Mouse (Mus musculus): Measurements from ENCODE around the gene Cdt1.

Cdt1 gene

DNA sequence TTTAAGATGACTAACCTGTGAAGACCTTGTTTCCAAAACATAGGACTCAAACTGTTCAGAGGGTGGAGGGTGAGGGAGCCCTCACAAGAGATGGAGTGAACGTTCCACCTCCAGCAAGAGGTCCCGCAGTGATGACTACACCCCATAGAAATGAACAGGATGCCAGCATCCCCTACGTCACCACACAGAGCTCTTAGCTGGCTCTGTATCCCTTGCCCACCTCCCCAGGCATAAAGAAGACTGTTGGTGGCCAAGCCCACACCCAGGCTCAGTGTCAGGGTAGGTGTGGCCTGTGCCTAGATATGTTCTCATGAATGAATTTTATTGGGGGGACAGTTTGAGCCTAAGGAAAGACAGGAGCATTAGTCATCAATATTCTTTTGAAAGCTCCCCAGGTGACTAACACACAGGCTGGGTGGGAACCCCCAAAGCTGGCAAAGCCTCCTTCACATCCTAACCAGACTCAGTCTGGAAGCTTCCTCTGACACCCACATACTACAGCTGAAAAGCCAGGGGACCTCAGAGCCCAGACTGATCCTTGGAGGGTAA lies 18.9 kb upstream of the Cdt1 start:
- DNase-seq (ENCODE audit: extremely low read depth, insufficient read length, low spot score), result peak; percentile 66

DNA sequence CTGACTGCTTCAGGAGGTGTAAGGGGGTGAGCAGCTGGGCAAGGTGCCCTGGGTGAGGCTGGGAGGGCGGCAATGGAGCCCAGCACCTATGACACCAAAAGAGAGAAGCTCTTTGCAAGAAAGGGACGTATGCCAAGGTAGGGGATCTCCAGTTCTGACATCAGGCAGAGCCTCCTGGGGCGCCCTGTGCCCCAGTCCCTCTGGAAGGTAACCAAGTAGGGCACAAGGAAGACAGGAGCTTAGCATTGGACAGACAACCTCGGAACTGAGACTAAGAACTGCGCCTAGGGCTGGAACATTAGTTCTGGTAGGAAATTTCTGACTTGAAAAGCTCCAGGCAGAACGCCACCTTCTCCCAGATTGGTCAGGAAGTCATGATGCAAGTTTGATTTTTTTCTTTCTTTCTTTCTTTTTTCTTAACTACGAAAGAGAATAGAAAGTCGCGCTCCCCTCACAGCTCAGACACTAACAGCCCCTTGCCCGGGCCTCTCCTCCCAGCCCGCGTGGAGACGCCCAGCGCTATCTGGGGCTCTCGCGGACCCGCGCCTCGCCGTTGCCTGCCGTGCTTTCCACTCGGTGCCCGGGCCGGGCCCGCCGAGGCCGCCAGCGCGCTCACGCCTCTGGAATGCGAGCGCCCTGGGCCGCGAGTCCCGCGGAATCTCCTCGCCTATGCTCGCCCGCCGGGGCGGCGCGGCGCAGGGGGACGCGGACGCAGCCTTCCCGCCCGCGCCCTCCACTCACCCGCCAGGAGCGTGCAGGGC lies 17.4 kb upstream of the Cdt1 start:
- peak; percentile 71 for DNase-seq (ENCODE audit: extremely low read depth, insufficient read length, low spot score)

DNA sequence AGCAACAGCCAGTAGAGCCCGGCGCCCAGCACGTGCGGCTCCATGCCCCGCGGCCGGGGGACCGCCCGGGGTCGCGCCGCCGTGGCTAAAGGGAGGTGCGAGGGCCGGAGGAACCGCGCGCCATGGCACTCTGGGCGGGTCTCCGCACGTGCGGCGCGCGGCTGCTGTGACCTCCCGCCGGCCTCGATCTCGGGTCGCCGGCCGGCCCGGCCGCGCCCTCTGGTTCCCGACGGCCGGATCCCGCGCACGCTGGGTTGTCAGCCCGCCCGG lies 16.9 kb upstream of the Cdt1 start:
- no peak for DNase-seq (ENCODE audit: extremely low read depth, insufficient read length, low spot score)

DNA sequence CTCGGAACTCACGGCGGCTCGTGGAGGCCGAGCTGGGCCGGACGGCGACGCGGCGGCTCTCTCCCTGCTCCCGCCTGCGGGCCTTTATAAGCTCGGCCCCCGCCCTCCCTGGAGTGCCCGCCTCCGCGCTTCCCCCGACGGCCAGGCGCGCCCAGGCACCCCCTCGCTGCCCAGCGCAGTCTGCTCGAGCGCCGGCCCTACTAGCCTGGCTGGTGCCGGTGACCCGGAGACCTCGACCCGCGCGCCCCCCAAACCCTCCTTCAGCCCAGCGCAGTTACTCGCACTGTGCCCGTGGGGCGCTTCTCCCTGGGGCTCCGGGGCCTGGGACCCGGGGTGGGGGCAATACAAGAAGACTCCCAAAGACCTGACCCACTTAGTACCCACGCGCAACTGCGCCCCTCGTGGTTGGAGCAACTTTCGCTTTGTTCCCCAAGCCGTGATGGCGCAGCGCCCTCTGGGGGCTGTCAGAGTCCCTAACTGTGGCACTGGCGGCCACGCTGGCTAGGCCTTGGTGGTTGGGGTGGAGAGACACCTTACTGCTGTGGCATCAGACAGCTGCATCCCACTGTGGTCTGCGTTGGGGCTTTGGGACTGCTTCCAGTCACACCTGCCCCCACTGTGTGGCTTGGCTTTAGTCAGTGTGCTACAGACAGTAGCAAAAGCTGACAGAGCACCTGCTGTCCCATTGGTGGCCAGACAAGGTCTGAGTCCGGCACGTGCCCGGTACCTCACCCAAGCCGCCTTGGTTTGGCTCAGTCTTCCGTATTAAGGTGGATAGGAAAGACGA lies 16.4 kb upstream of the Cdt1 start, which contains the start of gene Piezo1:
Piezo1 (minus strand) TSS at position 65 of the 787 bp plus-strand sequence.
- peak; percentile 91 for DNase-seq (ENCODE audit: extremely low read depth, insufficient read length, low spot score)

DNA sequence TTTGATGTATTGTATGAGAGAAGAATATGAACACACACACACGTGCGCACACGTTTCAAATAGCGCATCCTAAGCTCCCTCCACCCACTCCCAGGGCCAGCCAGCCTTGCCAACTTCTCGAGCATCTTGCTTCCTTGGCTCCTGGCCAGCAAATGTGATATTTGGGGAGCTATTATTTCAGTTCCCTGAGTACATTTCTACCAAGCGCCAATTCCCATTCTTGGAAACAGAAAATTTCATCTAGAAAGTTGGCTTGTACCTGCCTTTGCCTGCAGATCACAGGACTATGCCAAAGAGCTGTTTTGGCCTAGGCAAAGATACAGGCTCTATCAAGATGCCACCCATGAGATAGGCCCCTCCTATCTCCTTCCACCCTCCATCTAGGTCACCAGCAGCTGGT lies 13.0 kb upstream of the Cdt1 start:
- no peak for DNase-seq (ENCODE audit: extremely low read depth, insufficient read length, low spot score)

DNA sequence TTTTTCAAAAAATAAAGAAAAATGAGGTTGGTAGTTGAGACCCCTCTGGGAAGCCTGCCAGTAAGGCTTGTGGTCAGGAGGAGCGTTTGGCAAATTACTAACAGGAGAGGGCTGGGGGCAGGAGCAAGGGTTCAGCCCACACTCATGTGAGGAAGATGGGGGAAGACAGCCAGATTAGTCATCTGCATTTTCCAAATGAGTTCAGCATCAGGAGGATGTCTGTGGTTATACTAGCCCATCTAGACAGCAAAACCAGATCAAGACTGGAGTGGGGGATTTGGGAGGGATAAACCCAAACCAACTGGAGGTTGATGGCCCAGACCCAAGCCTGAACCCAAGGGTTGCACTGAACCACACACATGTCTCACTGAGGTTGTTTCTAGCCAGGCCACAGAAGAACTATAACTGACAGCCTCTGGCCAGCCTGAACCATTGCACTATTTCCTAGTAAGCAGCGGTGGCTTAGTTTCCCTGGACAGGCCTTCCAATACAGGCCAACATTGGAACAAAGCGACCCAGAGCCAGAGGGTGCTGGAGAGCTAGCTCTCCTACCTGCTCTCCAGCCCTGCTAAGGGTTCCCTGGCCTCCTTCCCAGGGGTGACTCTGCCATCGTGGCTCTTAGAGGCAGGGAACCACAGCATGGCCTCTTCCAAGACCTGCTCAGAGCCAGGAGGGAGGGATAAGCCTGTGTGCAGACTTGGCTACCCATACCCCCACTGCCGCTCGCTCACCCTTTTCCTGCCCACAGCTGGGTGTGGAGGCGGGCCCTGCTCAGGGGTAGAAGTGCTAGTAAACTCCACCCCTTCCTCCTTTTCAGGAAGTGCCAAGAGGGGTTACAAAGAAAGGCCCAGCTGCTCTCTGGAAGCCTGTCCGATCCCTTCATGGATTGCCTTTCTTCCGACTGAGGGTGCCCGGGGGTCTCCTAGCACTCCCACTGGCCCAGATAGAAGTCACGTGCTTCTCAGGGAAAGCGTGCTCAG lies 11.5 kb upstream of the Cdt1 start:
- peak; percentile 86 for DNase-seq (ENCODE audit: extremely low read depth, insufficient read length, low spot score)

DNA sequence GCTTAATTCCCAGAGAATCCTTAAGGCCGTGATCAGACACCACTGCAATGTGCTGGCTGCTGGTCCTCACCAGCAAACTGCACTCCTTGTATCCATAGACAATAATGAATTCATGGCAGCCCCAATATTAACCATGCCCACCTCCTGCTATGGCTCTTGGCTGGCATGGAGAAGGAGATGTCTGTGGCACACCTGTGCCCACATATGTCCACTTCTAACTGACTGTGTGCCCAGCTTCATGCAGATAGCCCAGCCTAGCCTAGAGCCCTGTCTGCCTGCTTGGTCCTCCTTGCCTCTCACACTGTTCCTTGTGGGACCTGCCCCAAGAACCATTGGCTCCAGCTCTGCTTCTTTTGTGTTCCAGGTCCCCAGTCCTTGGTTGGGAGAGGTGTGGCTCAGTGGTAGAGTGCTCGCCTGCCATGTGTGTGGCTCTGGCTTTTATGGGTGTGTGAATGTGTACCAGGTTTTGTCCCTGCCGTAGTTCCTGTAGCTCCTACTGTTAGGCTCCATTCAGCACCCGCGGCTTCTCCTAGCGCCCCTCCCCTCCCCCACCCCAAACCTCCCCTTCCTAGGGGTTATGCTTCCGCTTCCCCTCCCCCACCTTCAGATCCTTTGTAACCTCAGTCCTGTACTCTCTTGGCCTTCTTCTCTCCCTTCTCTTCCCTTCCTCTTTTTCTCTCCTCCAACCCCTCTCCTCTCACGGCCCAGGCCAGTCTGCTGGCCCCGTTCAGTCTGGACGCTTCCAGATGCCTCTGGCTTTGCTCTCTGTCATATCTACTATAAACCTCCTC lies 10.4 kb upstream of the Cdt1 start:
- no peak for DNase-seq (ENCODE audit: extremely low read depth, insufficient read length, low spot score)

DNA sequence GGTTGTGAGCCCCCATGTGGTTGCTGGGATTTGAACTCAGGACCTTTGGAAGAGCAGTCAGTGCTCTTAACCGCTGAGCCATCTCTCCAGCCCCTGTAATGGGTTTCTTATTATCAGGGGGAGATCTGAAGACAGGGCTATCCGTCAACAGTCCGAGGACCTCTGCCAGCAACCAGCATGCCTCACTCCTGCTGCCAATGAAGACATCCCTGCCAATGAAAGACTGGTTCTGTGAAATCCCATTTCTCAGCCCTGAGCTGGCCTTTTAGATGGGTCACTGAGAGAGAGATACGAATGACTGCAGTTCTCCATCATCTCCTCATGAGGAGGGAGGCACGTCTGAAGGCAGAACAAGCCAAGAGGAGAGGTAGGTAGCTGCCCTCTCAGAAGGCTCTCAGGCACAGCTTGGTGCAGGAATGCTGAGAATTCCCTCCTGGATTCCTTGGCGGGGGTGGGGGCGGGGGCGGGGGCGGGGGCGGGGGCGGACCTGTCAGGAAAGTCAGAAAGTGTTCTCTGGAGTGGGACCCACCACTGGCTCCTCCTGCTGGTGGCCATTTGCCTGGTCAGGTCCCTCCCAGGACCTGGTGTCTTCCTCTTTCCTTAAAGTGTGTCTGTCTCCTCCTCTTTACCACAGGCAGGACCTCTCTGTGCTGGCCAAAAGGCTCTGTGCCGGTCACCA lies 9.0 kb upstream of the Cdt1 start:
- DNase-seq (ENCODE audit: extremely low read depth, insufficient read length, low spot score), result peak; percentile 64

DNA sequence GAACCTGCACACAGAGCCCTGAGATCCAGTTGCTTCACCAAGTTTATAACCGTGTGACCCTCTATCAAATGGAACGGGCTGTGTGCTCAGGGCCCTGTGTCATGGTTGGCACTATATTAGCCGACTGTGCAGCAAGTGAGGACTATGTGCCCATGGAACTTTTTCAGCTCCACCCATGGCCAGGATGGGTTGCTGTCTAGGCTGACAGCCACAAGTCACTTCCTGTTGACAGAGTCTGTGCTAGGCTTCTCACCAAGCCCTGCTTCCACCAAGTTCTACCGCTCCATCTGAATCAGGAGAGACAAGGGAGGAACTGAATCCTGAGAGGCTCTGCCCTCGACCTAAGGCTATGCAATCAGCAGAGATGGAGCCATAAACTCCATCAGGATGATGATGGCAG lies 6.6 kb upstream of the Cdt1 start:
- DNase-seq (ENCODE audit: extremely low read depth, insufficient read length, low spot score), result no peak

DNA sequence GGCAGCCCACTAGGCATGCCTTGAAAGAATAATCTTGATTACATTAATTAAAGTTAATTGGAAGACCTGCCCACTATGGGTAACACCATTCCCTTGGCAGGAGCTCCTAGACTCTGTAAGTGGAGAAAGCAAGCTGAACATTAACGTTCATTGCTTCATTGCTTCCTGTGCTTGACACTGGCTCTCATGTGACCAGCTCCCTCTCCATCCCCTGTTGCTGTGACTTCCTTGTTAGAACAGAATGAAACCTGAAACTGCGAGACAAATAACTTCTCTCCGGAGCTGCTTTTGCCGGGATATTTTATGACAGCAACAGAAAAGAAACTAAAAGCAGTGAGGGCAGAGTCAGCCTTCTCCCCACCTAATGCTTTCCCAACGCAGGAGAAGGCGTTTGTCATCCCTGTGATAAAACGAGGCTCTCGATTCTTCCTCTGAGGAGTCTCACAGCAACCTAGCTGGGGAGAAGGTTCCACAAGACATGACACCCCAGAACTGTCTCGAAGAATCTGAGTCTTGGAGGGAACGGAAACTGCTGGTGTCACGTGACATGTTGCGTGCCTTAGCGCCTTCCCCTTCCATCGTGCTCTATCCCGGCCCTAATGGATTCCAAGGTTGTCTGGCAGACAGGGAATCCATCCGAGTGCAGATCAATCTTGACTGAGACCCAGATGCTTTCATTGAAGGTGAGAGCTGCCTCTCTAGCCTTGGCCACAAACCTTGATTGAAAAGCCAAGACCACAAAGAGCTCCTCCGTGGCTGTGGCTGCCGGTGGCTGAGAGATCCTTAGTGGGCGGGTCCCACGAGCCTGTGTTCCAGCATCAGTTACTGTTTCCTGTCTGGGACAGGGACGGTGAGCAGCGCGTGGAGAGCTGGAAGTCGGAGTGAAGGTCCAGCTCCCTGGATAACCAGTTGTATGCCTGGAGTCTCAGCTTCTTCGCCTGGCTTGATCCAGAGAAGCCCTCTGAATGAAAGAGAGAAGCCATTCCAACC lies 3.2 kb upstream of the Cdt1 start:
- no peak for DNase-seq (ENCODE audit: extremely low read depth, insufficient read length, low spot score)

DNA sequence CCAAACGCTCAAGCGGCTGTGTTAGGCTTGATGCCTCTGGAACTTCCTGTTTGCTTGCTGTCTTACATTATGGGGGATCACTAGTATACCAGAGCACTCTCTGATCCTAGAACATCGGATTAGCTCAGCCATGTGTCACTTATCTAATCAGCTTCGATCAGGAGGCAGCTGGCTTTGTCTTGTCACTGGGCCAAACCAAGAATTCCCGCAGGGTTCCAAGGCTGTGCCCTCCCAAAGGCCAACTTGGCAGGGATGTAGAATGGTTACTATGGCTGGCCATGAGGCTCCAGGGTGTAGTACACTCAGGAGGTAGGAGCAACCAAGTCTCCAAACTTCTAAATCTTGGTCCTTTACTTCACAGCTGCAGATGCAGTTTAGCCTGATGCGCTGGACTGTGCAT lies 1.0 kb upstream of the Cdt1 start:
- peak; percentile 61 for DNase-seq (ENCODE audit: extremely low read depth, insufficient read length, low spot score)

DNA sequence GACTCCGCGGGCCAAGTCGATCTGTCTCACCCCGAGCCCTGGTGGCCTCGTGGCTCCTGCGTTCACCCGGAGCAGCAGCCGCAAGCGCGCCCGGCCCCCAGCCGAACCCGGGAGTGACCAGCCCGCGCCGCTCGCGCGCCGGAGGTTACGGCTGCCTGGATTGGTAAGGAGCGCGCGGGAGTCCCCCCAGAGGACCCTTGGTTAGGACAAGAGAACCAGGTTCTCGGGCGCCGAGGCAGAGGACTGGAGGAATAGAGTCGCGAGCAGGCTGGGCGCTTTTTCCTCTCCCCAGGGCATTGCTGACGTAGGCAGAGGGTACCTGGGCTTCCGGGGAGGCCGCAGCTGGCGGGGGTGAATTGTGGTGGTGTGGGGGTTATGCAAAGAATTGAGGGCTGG lies 292 bp downstream of the Cdt1 start:
- no peak for DNase-seq (ENCODE audit: extremely low read depth, insufficient read length, low spot score)

DNA sequence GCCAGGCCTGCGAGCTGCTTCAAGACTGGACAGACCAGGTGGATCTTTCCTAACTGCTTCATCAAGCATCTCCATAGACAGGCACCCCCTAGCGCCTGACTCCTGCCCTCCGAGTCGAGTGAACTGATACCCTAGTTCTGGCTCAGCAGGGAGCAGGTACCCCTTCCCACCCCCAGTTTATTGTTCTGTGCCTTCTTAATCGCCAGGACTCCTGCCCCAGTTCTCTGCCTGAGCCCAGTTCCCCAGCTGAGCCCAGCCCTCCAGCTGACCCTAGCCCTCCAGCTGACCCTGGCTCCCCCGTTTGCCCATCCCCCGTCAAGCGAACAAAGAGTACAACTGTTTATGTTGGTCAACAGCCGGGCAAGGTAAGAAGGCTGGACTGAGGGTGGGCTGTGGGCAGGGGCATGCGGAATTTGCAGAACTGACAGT lies 1.1 kb downstream of the Cdt1 start:
- no peak for DNase-seq (ENCODE audit: extremely low read depth, insufficient read length, low spot score)

DNA sequence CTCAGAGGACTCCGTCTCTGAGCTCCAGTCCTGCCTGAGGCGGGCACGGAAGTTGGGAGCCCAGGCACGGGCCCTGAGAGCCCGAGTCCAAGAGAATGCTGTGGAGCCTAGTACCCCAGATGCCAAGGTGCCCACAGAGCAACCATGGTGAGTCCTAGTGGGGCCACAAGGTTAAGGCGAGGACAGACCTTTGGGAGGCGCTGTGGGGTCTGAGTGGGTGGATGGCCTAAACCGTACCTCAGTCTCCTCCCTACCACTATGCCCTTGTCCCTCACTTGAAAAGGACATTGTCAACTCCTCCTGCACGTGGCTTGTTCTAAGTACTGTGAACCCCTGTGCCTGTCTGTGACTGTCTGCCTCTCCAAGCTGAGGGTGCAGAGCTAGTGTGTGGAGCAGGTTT lies 1.5 kb downstream of the Cdt1 start:
- DNase-seq (ENCODE audit: extremely low read depth, insufficient read length, low spot score), result no peak

DNA sequence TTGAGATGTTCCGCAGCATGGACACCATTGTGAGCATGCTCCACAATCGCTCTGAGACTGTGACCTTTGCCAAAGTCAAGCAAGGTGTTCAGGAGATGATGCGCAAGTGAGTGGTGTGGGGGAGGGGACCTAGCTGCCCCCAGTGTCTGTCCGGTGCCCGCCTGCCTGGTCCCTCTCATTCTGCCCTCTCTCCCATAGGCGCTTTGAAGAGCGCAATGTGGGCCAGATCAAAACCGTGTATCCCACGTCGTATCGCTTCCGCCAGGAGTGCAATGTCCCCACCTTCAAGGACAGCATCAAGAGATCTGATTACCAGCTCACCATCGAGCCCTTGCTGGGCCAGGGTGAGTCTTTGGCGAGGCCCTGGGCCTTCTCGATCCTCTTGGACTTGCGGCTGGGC lies 2.2 kb downstream of the Cdt1 start:
- no peak for DNase-seq (ENCODE audit: extremely low read depth, insufficient read length, low spot score)

DNA sequence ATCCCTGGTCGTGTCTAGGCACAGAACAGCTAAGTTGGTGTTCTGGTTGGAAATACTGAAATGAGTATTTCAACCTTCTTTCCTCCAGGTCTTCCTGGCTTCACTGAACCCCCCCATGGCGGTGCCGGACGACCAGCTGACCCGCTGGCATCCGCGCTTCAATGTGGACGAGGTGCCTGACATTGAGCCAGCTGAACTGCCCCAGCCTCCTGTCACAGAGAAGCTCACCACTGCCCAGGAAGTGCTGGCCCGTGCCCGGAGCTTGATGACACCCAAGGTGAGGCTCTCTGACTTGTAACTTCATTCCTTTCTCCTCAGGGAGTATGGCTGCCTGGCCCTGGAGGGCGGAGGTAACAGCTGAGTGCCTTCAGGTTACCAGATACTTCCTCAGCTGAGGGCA lies 3.3 kb downstream of the Cdt1 start:
- no peak for DNase-seq (ENCODE audit: extremely low read depth, insufficient read length, low spot score)

DNA sequence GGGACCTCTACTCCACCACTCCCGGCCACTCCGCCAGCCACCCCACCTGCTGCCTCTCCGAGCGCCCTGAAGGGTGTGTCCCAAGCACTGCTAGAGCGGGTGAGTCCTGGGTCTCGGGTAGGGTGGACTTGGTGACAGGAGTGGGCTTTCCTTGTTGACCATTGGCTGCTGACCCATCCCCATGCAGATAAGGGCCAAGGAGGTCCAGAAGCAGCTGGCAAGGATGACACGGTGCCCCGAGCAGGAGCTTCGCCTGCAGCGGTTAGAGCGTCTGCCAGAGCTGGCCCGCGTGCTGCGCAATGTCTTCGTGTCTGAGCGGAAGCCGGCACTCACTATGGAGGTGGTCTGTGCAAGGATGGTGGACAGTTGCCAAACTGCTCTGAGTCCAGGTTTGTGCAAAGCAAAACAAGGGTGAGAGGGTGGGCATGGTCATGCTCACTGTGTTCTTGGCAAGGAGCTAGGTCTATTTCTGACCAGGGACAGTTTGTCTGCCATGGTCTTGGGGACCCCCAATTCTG lies 4.0 kb downstream of the Cdt1 start:
- DNase-seq (ENCODE audit: extremely low read depth, insufficient read length, low spot score), result no peak

DNA sequence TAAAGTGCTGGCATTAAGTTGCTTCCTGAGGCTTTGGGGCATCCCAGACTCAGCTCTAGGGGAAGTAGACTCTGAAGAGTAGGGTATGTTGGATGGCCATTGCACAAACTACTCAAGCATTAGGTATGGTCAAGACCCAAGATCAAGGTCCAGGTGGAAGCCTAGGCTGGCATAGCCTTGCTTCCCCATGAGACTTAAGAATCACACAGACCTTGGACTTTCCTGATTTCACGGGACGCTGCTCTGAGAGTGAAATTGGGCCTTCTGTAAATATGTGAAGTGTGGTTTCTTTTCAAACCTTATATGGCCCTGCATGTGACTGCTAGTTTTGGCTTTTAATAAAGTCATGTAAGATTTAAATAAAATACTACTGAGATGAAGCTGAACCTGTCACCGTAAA lies 4.9 kb downstream of the Cdt1 start:
- DNase-seq (ENCODE audit: extremely low read depth, insufficient read length, low spot score), result no peak
